Mouse (Mus musculus) liver, embryonic 12.5 days (tissue): ENCODE results near the gene Sstr2. TPM values are rescaled to one million over a fixed set of nuclear protein-coding genes. Genes with fewer than 3 reads are reported as not detected.

Source experiments
- ATAC-seq: fragments of 200-750 bp; cut with Nextera tagmentation; 2 replicates; pipeline ENCODE4 v1.8.0; 2017; ENCODE audit warnings: moderate number of reproducible peaks, mild to moderate bottlenecking, moderate library complexity
- H3K27ac ChIP-seq: fragments of 300-500 bp; sonication (generic); 2 replicates; pipeline ENCODE4 v1.5.1; 2016; ENCODE audit warnings: mild to moderate bottlenecking
- H3K27me3 ChIP-seq: fragments of 300-500 bp; sonication (generic); replicated peaks from 2 replicates; pipeline ENCODE4 v1.6.1; 2016; ENCODE audit warnings: mild to moderate bottlenecking, moderate library complexity
- H3K36me3 ChIP-seq: fragments of 300-500 bp; sonication (generic); 2 replicates; pipeline ENCODE4 v1.6.1; 2016; ENCODE audit warnings: mild to moderate bottlenecking, moderate library complexity
- H3K4me1 ChIP-seq: fragments of 300-500 bp; sonication (generic); 2 replicates; pipeline ENCODE4 v1.6.1; 2016
- H3K4me2 ChIP-seq: fragments of 300-500 bp; sonication (generic); 2 replicates; pipeline ENCODE4 v1.6.1; 2016; ENCODE audit warnings: mild to moderate bottlenecking, moderate library complexity
- H3K4me3 ChIP-seq: fragments of 300-500 bp; sonication (generic); 2 replicates; pipeline ENCODE4 v1.5.1; 2016; ENCODE audit warnings: mild to moderate bottlenecking, moderate library complexity
- H3K9ac ChIP-seq: fragments of 300-500 bp; sonication (generic); 2 replicates; pipeline ENCODE4 v1.6.1; 2016; ENCODE audit warnings: mild to moderate bottlenecking, moderate library complexity
- H3K9me3 ChIP-seq: fragments of 300-500 bp; sonication (generic); replicated peaks from 2 replicates; pipeline ENCODE4 v1.6.1; 2016; ENCODE audit warnings: mild to moderate bottlenecking, moderate library complexity
- WGBS: fragments of 180-500 bp; shearing (Covaris S2); methylation state at CpG from one replicate; pipeline ENCODE4 v1.1.7; 2016; ENCODE audit not compliant: insufficient replicate concordance; 5-methylcytosine and 5-hydroxymethylcytosine counted together
- polyA plus RNA-seq: library from polyadenylated mRNA; unstranded; fragments of >200 nt; fragmentation: Nextera tagmentation; extraction: Ambion mirVana; gene quantifications from 2 replicates; pipeline ENCODE4 v1.2.1, GENCODE M21; 2016

The Sstr2 gene
- polyA plus RNA-seq, 1 experiment from 2014 or later: 2.7 TPM

- Histone ChIP-seq H3K27me3 (peaks cover 20% of the 10 kb centered on the region), H3K4me1 (0 out of 2 replicates have a peak, but pooled peaks cover 7% of the 10 kb centered on the region), H3K9ac (no peak overlapping the region), H3K27ac (no peak overlapping the region), H3K4me2 (no peak overlapping the region), H3K36me3 (no peaks in the 10 kb centered on the region), H3K4me3 (no peak overlapping the region), H3K9me3 (no peaks in the 10 kb centered on the region)
- WGBS: 76% methylated on average over 18 of the region's 18 CpGs
- no peak for ATAC-seq
These were observed 6.3 kb downstream of the Sstr2 start for GRCm38 (mm10) chr11:113625437-113625836.

GRCm38 (mm10) chr11:113627785-113628184, 8.6 kb downstream of the Sstr2 start:
- Histone ChIP-seq H3K9ac (no peak overlapping the region), H3K27me3 (0 out of 2 replicates have a peak, but pooled peaks cover 3% of the 10 kb centered on the region), H3K27ac (no peak overlapping the region), H3K4me3 (no peak overlapping the region), H3K4me1 (0 out of 2 replicates have a peak, but pooled peaks cover 4% of the 10 kb centered on the region), H3K36me3 (no peaks in the 10 kb centered on the region), H3K4me2 (no peak overlapping the region), H3K9me3 (no peaks in the 10 kb centered on the region)
- no peak for ATAC-seq
- 39% methylated on average over 4 of the region's 4 CpGs for WGBS

- ATAC-seq: no peak
- Histone ChIP-seq H3K4me3 (no peak overlapping the region), H3K27me3 (no peaks in the 10 kb centered on the region), H3K27ac (no peak overlapping the region), H3K4me1 (no peaks in the 10 kb centered on the region), H3K36me3 (no peaks in the 10 kb centered on the region), H3K9me3 (no peaks in the 10 kb centered on the region), H3K4me2 (no peak overlapping the region), H3K9ac (no peak overlapping the region)
- WGBS: 47% methylated on average over 7 of the region's 7 CpGs
These were observed 11.5 kb downstream of the Sstr2 start for GRCm38 (mm10) chr11:113630642-113631041.

GRCm38 (mm10) chr11:113631302-113631701, 12.2 kb downstream of the Sstr2 start:
- Histone ChIP-seq H3K27me3 (no peaks in the 10 kb centered on the region), H3K4me2 (no peak overlapping the region), H3K36me3 (no peaks in the 10 kb centered on the region), H3K27ac (no peak overlapping the region), H3K4me1 (no peaks in the 10 kb centered on the region), H3K9ac (no peak overlapping the region), H3K4me3 (no peak overlapping the region), H3K9me3 (no peaks in the 10 kb centered on the region)
- WGBS: 72% methylated on average over 8 of the region's 8 CpGs
- no peak for ATAC-seq

- WGBS: 62% methylated on average over 8 of the region's 8 CpGs
- Histone ChIP-seq H3K4me3 (no peak overlapping the region), H3K9me3 (no peaks in the 10 kb centered on the region), H3K4me2 (no peak overlapping the region), H3K36me3 (no peaks in the 10 kb centered on the region), H3K4me1 (no peaks in the 10 kb centered on the region), H3K27ac (no peak overlapping the region), H3K9ac (no peak overlapping the region), H3K27me3 (no peaks in the 10 kb centered on the region)
- peak; percentile 54; the same call in 1 of the 2 replicates for ATAC-seq
These were observed 12.7 kb downstream of the Sstr2 start for GRCm38 (mm10) chr11:113631862-113632261.

GRCm38 (mm10) chr11:113632303-113632702, 13.2 kb downstream of the Sstr2 start:
- H3K4me2 ChIP-seq: no peak overlapping the region
- no peak for ATAC-seq
- no peaks in the 10 kb centered on the region for H3K9me3 ChIP-seq
- 60% methylated on average over 7 of the region's 7 CpGs for WGBS
- H3K4me1 ChIP-seq: no peaks in the 10 kb centered on the region
- no peak overlapping the region for H3K4me3 ChIP-seq
- no peaks in the 10 kb centered on the region for H3K36me3 ChIP-seq
- no peak overlapping the region for H3K9ac ChIP-seq
- no peak overlapping the region for H3K27ac ChIP-seq
- H3K27me3 ChIP-seq: no peaks in the 10 kb centered on the region

- WGBS: 75% methylated on average over 5 of the region's 5 CpGs
- Histone ChIP-seq H3K36me3 (no peaks in the 10 kb centered on the region), H3K27me3 (no peaks in the 10 kb centered on the region), H3K4me3 (no peak overlapping the region), H3K27ac (no peak overlapping the region), H3K9ac (no peak overlapping the region), H3K4me2 (no peak overlapping the region), H3K4me1 (no peaks in the 10 kb centered on the region), H3K9me3 (no peaks in the 10 kb centered on the region)
- no peak for ATAC-seq
These were observed 14.3 kb downstream of the Sstr2 start for GRCm38 (mm10) chr11:113633398-113633797.

GRCm38 (mm10) chr11:113634699-113635121, 15.6 kb downstream of the Sstr2 start:
- Histone ChIP-seq H3K27ac (no peak overlapping the region), H3K4me2 (no peak overlapping the region), H3K4me3 (no peak overlapping the region), H3K9ac (no peak overlapping the region), H3K27me3 (no peaks in the 10 kb centered on the region), H3K9me3 (no peaks in the 10 kb centered on the region), H3K36me3 (no peaks in the 10 kb centered on the region), H3K4me1 (no peaks in the 10 kb centered on the region)
- no peak for ATAC-seq
- 58% methylated on average over 10 of the region's 10 CpGs for WGBS

- H3K9me3 ChIP-seq: no peaks in the 10 kb centered on the region
- H3K4me1 ChIP-seq: no peaks in the 10 kb centered on the region
- no peak overlapping the region for H3K4me2 ChIP-seq
- no peaks in the 10 kb centered on the region for H3K36me3 ChIP-seq
- 82% methylated on average over 12 of the region's 12 CpGs for WGBS
- peaks cover 3% of the 10 kb centered on the region; the same call in 1 of the 2 replicates for H3K27me3 ChIP-seq
- no peak overlapping the region for H3K4me3 ChIP-seq
- H3K9ac ChIP-seq: no peak overlapping the region
- no peak overlapping the region for H3K27ac ChIP-seq
- no peak for ATAC-seq
These were observed 19.5 kb downstream of the Sstr2 start for GRCm38 (mm10) chr11:113638680-113639079.

GRCm38 (mm10) chr11:113645181-113645580, 26.0 kb downstream of the Sstr2 start:
- H3K4me3 ChIP-seq: no peak overlapping the region
- H3K36me3 ChIP-seq: no peaks in the 10 kb centered on the region
- no peak overlapping the region for H3K9ac ChIP-seq
- ATAC-seq: no peak
- 60% methylated on average over 3 of the region's 3 CpGs for WGBS
- peaks cover 16% of the 10 kb centered on the region for H3K4me1 ChIP-seq
- peaks cover 15% of the 10 kb centered on the region for H3K27me3 ChIP-seq
- no peaks in the 10 kb centered on the region for H3K9me3 ChIP-seq
- no peak overlapping the region for H3K4me2 ChIP-seq
- H3K27ac ChIP-seq: no peak overlapping the region

GRCm38 (mm10) chr11:113648152-113648551, 29.0 kb downstream of the Sstr2 start:
- Histone ChIP-seq H3K27ac (no peak overlapping the region), H3K9ac (no peak overlapping the region), H3K4me1 (peaks cover 33% of the 10 kb centered on the region), H3K36me3 (peaks cover 18% of the 10 kb centered on the region), H3K4me3 (peak overlapping the region; percentile 95; the same call in 1 of the 2 replicates), H3K4me2 (peak overlapping the region; percentile 89), H3K9me3 (no peaks in the 10 kb centered on the region), H3K27me3 (peaks cover 11% of the 10 kb centered on the region)
- ATAC-seq: peak; percentile 38; the same call in 1 of the 2 replicates
- WGBS: 1% methylated on average over 15 of the region's 15 CpGs

- Histone ChIP-seq H3K27me3 (peaks cover 11% of the 10 kb centered on the region), H3K9ac (peak within 1 kb of the TSS; percentile 94), H3K4me3 (peak within 1 kb of the TSS; percentile 95), H3K9me3 (no peaks in the 10 kb centered on the region), H3K27ac (peak within 1 kb of the TSS; percentile 90), H3K4me1 (peaks cover 33% of the 10 kb centered on the region), H3K36me3 (peaks cover 24% of the 10 kb centered on the region), H3K4me2 (peak within 1 kb of the TSS; percentile 89)
- WGBS: 31% methylated on average over 26 of the region's 26 CpGs
- ATAC-seq: peak; percentile 4; the same call in 1 of the 2 replicates
These were observed 29.7 kb downstream of the Sstr2 start, which contains the start of gene Cog1 for GRCm38 (mm10) chr11:113648690-113649352. Gene Cog1 (plus strand): TSS chr11:113649169.
